Mouse (Mus musculus) kidney, embryonic 14.5 days (tissue): ENCODE results near the gene Accs. TPM values are rescaled to one million over a fixed set of nuclear protein-coding genes. Genes with fewer than 3 reads are reported as not detected.

Source experiments
- ATAC-seq: fragments of 200-750 bp; cut with Nextera tagmentation; 2 replicates; pipeline ENCODE4 v1.8.0; 2017; ENCODE audit warnings: moderate number of reproducible peaks, mild to moderate bottlenecking, moderate TSS enrichment, moderate library complexity; ENCODE audit not compliant: low FRiP score, low TSS enrichment
- H3K27ac ChIP-seq: fragments of 300-500 bp; sonication (generic); 2 replicates; pipeline ENCODE4 v1.5.1; 2014; ENCODE audit warnings: low read depth, mild to moderate bottlenecking, low read length, moderate library complexity, mixed read lengths
- H3K27me3 ChIP-seq: fragments of 300-500 bp; sonication (generic); 2 replicates; pipeline ENCODE4 v1.6.1; 2014; ENCODE audit warnings: mild to moderate bottlenecking, low read length; ENCODE audit not compliant: control insufficient read depth, insufficient read depth
- H3K36me3 ChIP-seq: fragments of 300-500 bp; sonication (generic); 2 replicates; pipeline ENCODE4 v1.6.1; 2014; ENCODE audit warnings: low read length, mixed read lengths; ENCODE audit not compliant: control insufficient read depth, insufficient read depth
- H3K4me1 ChIP-seq: fragments of 300-500 bp; sonication (generic); 2 replicates; pipeline ENCODE4 v1.6.1; 2014; ENCODE audit warnings: low read length, mixed read lengths; ENCODE audit not compliant: control insufficient read depth, insufficient read depth
- H3K4me2 ChIP-seq: fragments of 300-500 bp; sonication (generic); replicated peaks from 2 replicates; pipeline ENCODE4 v1.6.1; 2014; ENCODE audit warnings: low read depth, mild to moderate bottlenecking, low read length
- H3K4me3 ChIP-seq: fragments of 300-500 bp; sonication (generic); 2 replicates; pipeline ENCODE4 v1.5.1; 2014; ENCODE audit warnings: mild to moderate bottlenecking, low read length
- H3K9ac ChIP-seq: fragments of 300-500 bp; sonication (generic); 2 replicates; pipeline ENCODE4 v1.6.1; 2014; ENCODE audit warnings: low read depth, mild to moderate bottlenecking, low read length, moderate library complexity
- H3K9me3 ChIP-seq: fragments of 300-500 bp; sonication (generic); 2 replicates; pipeline ENCODE4 v1.6.1; 2016; ENCODE audit warnings: low read length; ENCODE audit not compliant: control insufficient read depth
- WGBS: fragments of 180-500 bp; shearing (Covaris S2); extraction: QIAGEN DNeasy Blood & Tissue Kit; methylation state at CpG from one replicate; pipeline ENCODE4 v1.1.7; 2014; 5-methylcytosine and 5-hydroxymethylcytosine counted together
- polyA plus RNA-seq: library from polyadenylated mRNA; unstranded; fragments of >200 nt; fragmentation: Nextera tagmentation; extraction: Ambion mirVana; gene quantifications from 2 replicates; pipeline ENCODE4 v1.2.1, GENCODE M21; 2014

The Accs gene
- polyA plus RNA-seq, 1 experiment from 2014 or later = 10.8 TPM

DNA sequence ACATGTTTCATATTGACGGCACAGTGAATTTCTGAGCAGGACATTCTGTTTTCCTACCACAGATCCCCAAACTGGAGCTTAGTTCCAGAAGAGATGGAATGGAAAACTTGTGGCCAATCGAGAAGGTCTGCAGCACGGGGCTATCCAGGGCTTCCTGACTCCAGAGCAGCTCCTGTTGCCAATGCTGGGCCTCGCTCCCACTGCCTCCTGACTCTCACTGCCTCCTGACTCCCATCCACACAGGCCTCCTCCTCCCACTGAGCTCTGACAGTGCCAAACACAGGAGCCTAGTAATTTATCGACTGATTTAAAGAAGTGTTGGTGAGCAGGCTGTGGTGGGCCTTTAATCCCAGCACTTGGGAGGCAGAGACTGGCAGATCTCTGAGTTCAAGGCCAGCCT lies 41.7 kb downstream of the Accs start:
- WGBS = 89% methylated on average over 5 of the region's 5 CpGs
- no peak overlapping the region for H3K9ac ChIP-seq
- H3K4me1 ChIP-seq = no peaks in the 10 kb centered on the region
- no peak overlapping the region for H3K4me2 ChIP-seq
- no peak overlapping the region for H3K4me3 ChIP-seq
- H3K27ac ChIP-seq = no peak overlapping the region
- no peaks in the 10 kb centered on the region for H3K27me3 ChIP-seq
- H3K9me3 ChIP-seq = no peaks in the 10 kb centered on the region
- no peak for ATAC-seq
- peaks cover 52% of the 10 kb centered on the region for H3K36me3 ChIP-seq

DNA sequence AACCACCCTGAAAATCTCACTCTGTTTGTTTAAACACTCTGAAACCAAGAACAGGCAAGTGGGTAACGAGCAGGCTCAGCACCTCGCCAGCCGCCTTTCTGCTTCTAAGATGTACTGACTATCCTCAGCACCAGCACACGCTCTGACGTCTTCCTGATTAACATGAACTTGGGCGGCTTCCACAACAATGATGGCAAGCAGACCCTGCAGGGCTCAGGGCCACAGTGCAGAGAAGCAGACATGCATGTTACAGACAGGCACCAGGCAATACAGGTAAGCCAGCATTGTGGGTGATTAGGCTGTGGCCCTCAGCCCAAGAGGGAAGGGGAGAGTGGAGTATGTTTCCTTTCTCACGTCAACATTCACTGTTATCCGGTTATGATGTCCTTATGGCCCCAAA lies 42.3 kb downstream of the Accs start:
- WGBS = 87% methylated on average over 8 of the region's 8 CpGs
- Histone ChIP-seq H3K4me3 (no peak overlapping the region), H3K36me3 (peaks cover 48% of the 10 kb centered on the region), H3K4me2 (no peak overlapping the region), H3K4me1 (no peaks in the 10 kb centered on the region), H3K9ac (no peak overlapping the region), H3K27ac (no peak overlapping the region), H3K9me3 (no peaks in the 10 kb centered on the region), H3K27me3 (no peaks in the 10 kb centered on the region)
- ATAC-seq = no peak

DNA sequence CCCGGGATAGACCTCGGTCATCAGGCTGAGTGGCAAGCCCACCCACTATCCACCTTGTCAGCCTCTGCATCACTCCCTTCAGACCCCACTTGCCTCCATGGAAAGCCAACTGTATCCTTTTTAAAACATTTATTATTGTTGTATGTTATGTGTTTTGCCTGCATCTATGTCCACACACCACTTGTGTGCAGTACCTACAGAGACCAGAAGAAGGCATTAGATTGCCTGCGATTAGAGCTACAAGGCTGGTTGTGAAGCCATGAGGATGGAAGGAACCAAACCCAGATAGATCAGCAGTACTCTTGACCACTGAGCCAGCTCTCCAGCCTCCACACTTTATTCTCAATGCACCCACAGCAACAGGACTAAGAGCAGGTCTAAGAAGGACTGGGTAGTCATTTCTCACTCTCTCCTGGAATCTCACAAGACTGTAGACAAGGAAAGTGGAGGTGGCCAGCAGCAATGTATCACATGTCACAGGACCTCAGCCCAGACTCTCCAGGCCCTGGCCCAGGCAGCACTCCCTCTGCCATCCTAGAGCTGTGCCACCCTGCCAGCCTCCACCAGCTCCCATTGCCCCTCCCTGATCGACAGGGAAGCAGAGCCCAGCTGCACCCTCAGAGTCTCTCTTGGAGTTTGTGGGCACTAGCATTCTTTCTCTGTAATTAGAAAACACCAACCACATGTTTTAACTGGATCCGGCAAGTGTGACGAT lies 43.1 kb downstream of the Accs start:
- H3K4me1 ChIP-seq = no peaks in the 10 kb centered on the region
- whole genome bisulfite sequencing = 92% methylated on average over 6 of the region's 6 CpGs
- peaks cover 44% of the 10 kb centered on the region for H3K36me3 ChIP-seq
- H3K4me2 ChIP-seq = no peak overlapping the region
- ATAC-seq = no peak
- no peak overlapping the region for H3K27ac ChIP-seq
- H3K4me3 ChIP-seq = no peak overlapping the region
- H3K9me3 ChIP-seq = no peaks in the 10 kb centered on the region
- H3K9ac ChIP-seq = no peak overlapping the region
- H3K27me3 ChIP-seq = no peaks in the 10 kb centered on the region

DNA sequence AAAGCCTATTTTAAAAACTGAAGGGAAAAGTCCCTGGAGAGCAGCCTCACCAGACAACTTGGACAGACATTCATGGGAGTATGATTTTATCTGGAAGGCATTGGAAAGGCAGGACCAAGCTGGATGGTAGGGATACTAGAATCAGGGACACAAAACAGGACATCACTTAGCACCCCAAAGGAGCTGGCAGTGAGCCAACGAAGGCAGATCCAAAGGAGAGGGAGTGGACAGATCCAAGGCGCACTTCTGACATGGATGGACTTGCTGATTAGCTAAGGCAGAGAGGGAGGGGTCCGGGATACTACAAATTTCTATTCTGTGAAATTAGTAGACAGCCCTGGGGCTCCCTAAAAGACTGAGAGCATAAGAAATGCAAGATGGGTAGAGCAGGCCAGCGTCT lies 44.2 kb downstream of the Accs start:
- Histone ChIP-seq H3K27me3 (no peaks in the 10 kb centered on the region), H3K27ac (no peak overlapping the region), H3K9me3 (no peaks in the 10 kb centered on the region), H3K9ac (no peak overlapping the region), H3K36me3 (peaks cover 36% of the 10 kb centered on the region), H3K4me1 (no peaks in the 10 kb centered on the region), H3K4me3 (no peak overlapping the region), H3K4me2 (no peak overlapping the region)
- 86% methylated on average over 4 of the region's 4 CpGs for WGBS
- ATAC-seq = no peak

DNA sequence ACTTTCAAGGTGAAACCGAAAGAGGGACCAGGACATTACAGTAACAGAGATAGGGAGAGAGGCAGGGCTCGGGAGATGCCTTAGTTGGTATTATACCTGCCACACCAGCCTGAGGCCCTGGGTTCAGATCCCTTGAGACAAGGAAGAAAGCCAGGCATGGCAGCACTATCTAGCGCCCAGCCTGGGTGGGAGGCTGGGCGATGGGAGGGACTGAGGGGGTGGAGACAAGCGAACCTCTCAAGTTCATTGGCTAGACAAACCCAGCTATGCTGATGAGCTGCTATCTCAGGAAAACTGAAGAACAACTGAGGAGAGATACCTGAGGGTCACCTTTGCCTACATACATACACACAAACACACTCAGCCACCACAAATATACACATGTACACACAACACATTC lies 44.7 kb downstream of the Accs start:
- Histone ChIP-seq H3K27me3 (no peaks in the 10 kb centered on the region), H3K27ac (no peak overlapping the region), H3K9ac (no peak overlapping the region), H3K9me3 (no peaks in the 10 kb centered on the region), H3K4me1 (no peaks in the 10 kb centered on the region), H3K4me3 (no peak overlapping the region), H3K4me2 (no peak overlapping the region), H3K36me3 (peaks cover 32% of the 10 kb centered on the region)
- 75% methylated on average over 5 of the region's 5 CpGs for WGBS
- ATAC-seq = no peak

DNA sequence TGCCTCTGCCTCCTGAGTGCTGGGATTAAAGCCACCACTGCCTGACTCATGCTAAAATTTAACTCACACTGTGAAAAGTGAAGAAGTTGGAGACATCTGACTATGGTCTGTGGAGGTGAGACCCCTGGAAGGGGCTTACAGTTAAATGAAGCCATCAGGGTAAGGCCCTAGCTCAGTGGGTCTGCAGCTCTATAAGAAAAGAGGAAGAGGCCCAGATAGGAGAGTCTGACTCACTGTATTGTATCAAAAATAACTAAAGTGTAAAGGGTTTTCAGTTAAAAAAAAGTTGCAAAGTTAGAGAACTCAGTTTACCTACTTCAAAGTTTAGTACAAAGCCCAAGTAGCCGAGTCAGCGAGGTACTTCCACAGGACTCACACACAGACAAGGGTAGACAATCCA lies 46.8 kb downstream of the Accs start:
- Histone ChIP-seq H3K4me1 (no peaks in the 10 kb centered on the region), H3K4me2 (no peak overlapping the region), H3K9me3 (no peaks in the 10 kb centered on the region), H3K27me3 (no peaks in the 10 kb centered on the region), H3K27ac (no peak overlapping the region), H3K4me3 (no peak overlapping the region), H3K9ac (no peak overlapping the region), H3K36me3 (peaks cover 26% of the 10 kb centered on the region)
- no peak for ATAC-seq
- WGBS = 98% methylated on average over 2 of the region's 2 CpGs

DNA sequence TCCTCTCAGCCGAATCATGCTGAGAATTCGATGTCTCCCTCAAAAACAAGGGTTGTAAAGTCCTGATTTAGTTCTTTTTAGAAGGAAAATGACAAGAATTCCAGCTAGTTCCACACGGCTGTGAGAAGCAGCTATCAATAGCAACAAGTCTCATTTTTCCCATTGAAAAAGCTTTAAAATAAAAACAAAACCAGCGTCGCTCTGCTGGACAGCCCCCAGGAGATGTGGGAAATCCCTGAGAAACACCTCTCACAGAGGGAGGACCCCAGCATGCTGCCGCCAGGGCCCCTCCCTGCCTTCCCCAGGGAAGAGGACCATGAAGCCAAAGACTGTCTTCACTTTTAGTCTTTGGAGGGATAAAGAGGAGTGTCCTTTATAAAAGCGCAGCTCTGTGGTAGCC lies 48.6 kb downstream of the Accs start:
- no peaks in the 10 kb centered on the region for H3K4me1 ChIP-seq
- H3K36me3 ChIP-seq = peaks cover 24% of the 10 kb centered on the region
- whole genome bisulfite sequencing = 85% methylated on average over 7 of the region's 7 CpGs
- H3K4me3 ChIP-seq = no peak overlapping the region
- no peak for ATAC-seq
- no peak overlapping the region for H3K9ac ChIP-seq
- no peaks in the 10 kb centered on the region for H3K9me3 ChIP-seq
- no peak overlapping the region for H3K4me2 ChIP-seq
- H3K27ac ChIP-seq = no peak overlapping the region
- H3K27me3 ChIP-seq = no peaks in the 10 kb centered on the region

DNA sequence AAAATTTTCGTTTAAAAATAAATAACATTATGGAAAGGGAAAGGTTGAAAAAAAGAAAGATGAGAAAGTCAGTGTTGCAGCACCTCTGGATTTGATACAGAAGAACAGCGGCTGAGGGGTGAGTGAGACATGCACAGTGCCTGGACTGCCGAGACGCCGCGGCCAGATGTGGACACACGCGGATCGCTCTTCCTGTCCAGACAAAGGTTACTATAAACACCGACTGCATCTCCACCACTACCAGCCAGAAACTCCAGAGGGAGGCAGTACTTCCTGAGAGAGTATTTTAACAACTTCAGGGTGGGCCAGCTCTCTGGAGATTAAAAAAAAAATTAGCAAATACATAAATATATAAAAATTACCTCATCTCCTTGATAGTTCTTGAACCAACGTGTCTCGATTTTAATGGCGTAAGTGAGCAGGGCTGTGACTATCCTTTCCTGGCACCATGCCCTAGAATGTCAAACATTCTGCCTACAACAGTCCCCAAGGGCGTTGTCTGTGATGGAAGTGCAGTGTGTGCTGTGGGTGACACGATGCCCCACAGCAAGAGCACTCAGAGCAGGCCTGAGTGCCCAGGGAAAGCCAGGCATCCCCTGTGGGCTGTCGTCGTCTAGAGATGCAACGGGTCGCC lies 52.5 kb downstream of the Accs start:
- H3K4me1 ChIP-seq = no peaks in the 10 kb centered on the region
- H3K9me3 ChIP-seq = no peaks in the 10 kb centered on the region
- no peaks in the 10 kb centered on the region for H3K27me3 ChIP-seq
- no peak overlapping the region for H3K4me3 ChIP-seq
- H3K36me3 ChIP-seq = peaks cover 32% of the 10 kb centered on the region
- H3K9ac ChIP-seq = no peak overlapping the region
- H3K4me2 ChIP-seq = no peak overlapping the region
- no peak overlapping the region for H3K27ac ChIP-seq
- ATAC-seq = no peak
- 84% methylated on average over 19 of the region's 19 CpGs for WGBS

DNA sequence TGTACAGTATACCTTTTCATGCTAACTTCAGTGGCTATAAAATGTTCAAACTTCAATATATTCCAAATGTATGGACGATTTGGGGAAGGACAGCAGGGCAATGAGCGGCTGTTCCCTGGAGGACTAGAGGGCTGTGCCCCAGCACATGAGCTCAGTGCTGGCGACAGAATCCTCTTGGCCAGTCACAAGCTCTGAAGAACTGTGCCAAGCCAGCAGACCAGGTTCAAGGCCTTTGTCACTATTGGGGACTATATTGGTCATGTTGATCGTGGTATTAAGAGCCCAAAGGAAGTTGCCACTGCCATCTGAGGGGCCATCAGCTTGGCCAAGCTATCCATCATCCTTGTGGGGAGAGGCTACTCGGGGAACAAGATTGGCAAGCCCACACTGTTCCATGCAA lies 55.4 kb downstream of the Accs start:
- Histone ChIP-seq H3K27me3 (no peaks in the 10 kb centered on the region), H3K9ac (no peak overlapping the region), H3K27ac (no peak overlapping the region), H3K9me3 (no peaks in the 10 kb centered on the region), H3K4me1 (peaks cover 7% of the 10 kb centered on the region), H3K4me3 (no peak overlapping the region), H3K4me2 (no peak overlapping the region), H3K36me3 (peaks cover 36% of the 10 kb centered on the region)
- ATAC-seq = no peak
- WGBS = 91% methylated on average over 5 of the region's 5 CpGs
